Mouse (Mus musculus): ENCODE data around the gene Gpr146. TPM values are rescaled to one million over a fixed set of nuclear protein-coding genes. Genes with fewer than 3 reads are reported as not detected.

Gene Gpr146
- total RNA-seq, 1 experiment from 2014 or later, result 11.8 TPM

GRCm38 (mm10) chr5:139352317-139352716, 25.2 kb upstream of the Gpr146 start, which contains the start of gene Cyp2w1:
Gene Cyp2w1 (plus strand): TSS chr5:139352617.
- no peak for ATAC-seq (replicated peaks in 1 of 2; ENCODE audit: insufficient read depth in 1 of 2, low FRiP score in 2 of 2, low TSS enrichment in 1 of 2, low read depth in 1 of 2, poor library complexity in 2 of 2, severe bottlenecking in 2 of 2)

- 0 out of 4 replicates have a peak, but pooled peaks have one; percentile 25 to 28 for ATAC-seq (replicated peaks in 1 of 2; ENCODE audit: insufficient read depth in 1 of 2, low FRiP score in 2 of 2, low TSS enrichment in 1 of 2, low read depth in 1 of 2, poor library complexity in 2 of 2, severe bottlenecking in 2 of 2)
Measured at GRCm38 (mm10) chr5:139353496-139353895, 24.0 kb upstream of the Gpr146 start.

- no peak for ATAC-seq (replicated peaks in 1 of 2; ENCODE audit: insufficient read depth in 1 of 2, low FRiP score in 2 of 2, low TSS enrichment in 1 of 2, low read depth in 1 of 2, poor library complexity in 2 of 2, severe bottlenecking in 2 of 2)
Measured at GRCm38 (mm10) chr5:139353946-139354345, 23.6 kb upstream of the Gpr146 start.

- ATAC-seq (replicated peaks in 1 of 2; ENCODE audit: insufficient read depth in 1 of 2, low FRiP score in 2 of 2, low TSS enrichment in 1 of 2, low read depth in 1 of 2, poor library complexity in 2 of 2, severe bottlenecking in 2 of 2), result peak; percentile 39 to 56; a peak in 2 of 4 replicates
Measured at GRCm38 (mm10) chr5:139355235-139355772, 22.2 kb upstream of the Gpr146 start.

- peak; percentile 33 to 35; a peak in 1 of 4 replicates for ATAC-seq (replicated peaks in 1 of 2; ENCODE audit: insufficient read depth in 1 of 2, low FRiP score in 2 of 2, low TSS enrichment in 1 of 2, low read depth in 1 of 2, poor library complexity in 2 of 2, severe bottlenecking in 2 of 2)
Measured at GRCm38 (mm10) chr5:139358653-139359052, 18.8 kb upstream of the Gpr146 start.

GRCm38 (mm10) chr5:139359244-139359643, 18.3 kb upstream of the Gpr146 start:
- ATAC-seq (replicated peaks in 1 of 2; ENCODE audit: insufficient read depth in 1 of 2, low FRiP score in 2 of 2, low TSS enrichment in 1 of 2, low read depth in 1 of 2, poor library complexity in 2 of 2, severe bottlenecking in 2 of 2), result no peak

- ATAC-seq (replicated peaks in 1 of 2; ENCODE audit: insufficient read depth in 1 of 2, low FRiP score in 2 of 2, low TSS enrichment in 1 of 2, low read depth in 1 of 2, poor library complexity in 2 of 2, severe bottlenecking in 2 of 2), result no peak
Measured at GRCm38 (mm10) chr5:139363858-139364257, 13.6 kb upstream of the Gpr146 start.

- ATAC-seq (replicated peaks in 1 of 2; ENCODE audit: insufficient read depth in 1 of 2, low FRiP score in 2 of 2, low TSS enrichment in 1 of 2, low read depth in 1 of 2, poor library complexity in 2 of 2, severe bottlenecking in 2 of 2), result peak; percentile 68 to 80
Measured at GRCm38 (mm10) chr5:139364260-139364910, 13.1 kb upstream of the Gpr146 start.

- ATAC-seq (replicated peaks in 1 of 2; ENCODE audit: insufficient read depth in 1 of 2, low FRiP score in 2 of 2, low TSS enrichment in 1 of 2, low read depth in 1 of 2, poor library complexity in 2 of 2, severe bottlenecking in 2 of 2), result no peak
Measured at GRCm38 (mm10) chr5:139364911-139365571, 12.5 kb upstream of the Gpr146 start.

GRCm38 (mm10) chr5:139365827-139366226, 11.7 kb upstream of the Gpr146 start:
- ATAC-seq (replicated peaks in 1 of 2; ENCODE audit: insufficient read depth in 1 of 2, low FRiP score in 2 of 2, low TSS enrichment in 1 of 2, low read depth in 1 of 2, poor library complexity in 2 of 2, severe bottlenecking in 2 of 2), result peak in 1 of 2 experiments; percentile 23; a peak in 1 of 4 replicates

- no peak for ATAC-seq (replicated peaks in 1 of 2; ENCODE audit: insufficient read depth in 1 of 2, low FRiP score in 2 of 2, low TSS enrichment in 1 of 2, low read depth in 1 of 2, poor library complexity in 2 of 2, severe bottlenecking in 2 of 2)
Measured at GRCm38 (mm10) chr5:139366484-139366883, 11.0 kb upstream of the Gpr146 start.

- ATAC-seq (replicated peaks in 1 of 2; ENCODE audit: insufficient read depth in 1 of 2, low FRiP score in 2 of 2, low TSS enrichment in 1 of 2, low read depth in 1 of 2, poor library complexity in 2 of 2, severe bottlenecking in 2 of 2), result no peak
Measured at GRCm38 (mm10) chr5:139367884-139368458, 9.5 kb upstream of the Gpr146 start.

GRCm38 (mm10) chr5:139368638-139369320, 8.7 kb upstream of the Gpr146 start:
- ATAC-seq (replicated peaks in 1 of 2; ENCODE audit: insufficient read depth in 1 of 2, low FRiP score in 2 of 2, low TSS enrichment in 1 of 2, low read depth in 1 of 2, poor library complexity in 2 of 2, severe bottlenecking in 2 of 2), result no peak

GRCm38 (mm10) chr5:139370336-139370735, 7.2 kb upstream of the Gpr146 start:
- ATAC-seq (replicated peaks in 1 of 2; ENCODE audit: insufficient read depth in 1 of 2, low FRiP score in 2 of 2, low TSS enrichment in 1 of 2, low read depth in 1 of 2, poor library complexity in 2 of 2, severe bottlenecking in 2 of 2), result no peak

GRCm38 (mm10) chr5:139371118-139371517, 6.4 kb upstream of the Gpr146 start:
- no peak for ATAC-seq (replicated peaks in 1 of 2; ENCODE audit: insufficient read depth in 1 of 2, low FRiP score in 2 of 2, low TSS enrichment in 1 of 2, low read depth in 1 of 2, poor library complexity in 2 of 2, severe bottlenecking in 2 of 2)

- peak; percentile 91 to 94 for ATAC-seq (replicated peaks in 1 of 2; ENCODE audit: insufficient read depth in 1 of 2, low FRiP score in 2 of 2, low TSS enrichment in 1 of 2, low read depth in 1 of 2, poor library complexity in 2 of 2, severe bottlenecking in 2 of 2)
Measured at GRCm38 (mm10) chr5:139371631-139372401, 5.7 kb upstream of the Gpr146 start.

- ATAC-seq (replicated peaks in 1 of 2; ENCODE audit: insufficient read depth in 1 of 2, low FRiP score in 2 of 2, low TSS enrichment in 1 of 2, low read depth in 1 of 2, poor library complexity in 2 of 2, severe bottlenecking in 2 of 2), result no peak
Measured at GRCm38 (mm10) chr5:139373126-139373525, 4.4 kb upstream of the Gpr146 start.
